1 mouse cellular context compared by ENCODE assay signal in the genomic region with DNA sequence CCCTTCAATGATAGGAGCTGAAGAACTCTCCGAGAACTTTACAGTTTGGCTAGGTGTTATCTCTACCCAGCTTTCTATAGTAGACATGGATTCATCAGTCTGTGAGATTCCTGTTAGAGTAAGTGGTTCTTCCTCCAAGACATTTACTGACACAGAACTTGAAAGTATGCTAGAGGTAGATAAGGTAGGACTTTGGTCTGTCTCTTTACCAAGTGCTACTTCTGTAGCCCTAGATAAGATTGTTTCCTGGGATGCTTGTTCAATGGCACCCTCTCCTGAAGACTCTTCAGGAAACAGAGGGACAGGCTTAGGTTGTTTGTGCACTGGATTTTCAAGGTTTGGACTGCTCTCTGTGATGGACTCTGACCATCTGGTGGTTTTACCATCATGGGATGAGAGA.
TF ChIP-seq lines count a peak whose summit lies in the region.

No protein-coding gene starts in this region.

TF ChIP-seq in MEL, 35 proteins besides CTCF, POLR2A, EP300 and RAD21:
- no peak for TF ChIP-seq ZMIZ1 (IDR thresholded peaks at IDR 0.05; ENCODE audit: low read depth, low read length)
- peak; percentile 51; the same call in 1 of the 2 replicates for TF ChIP-seq TCF12 (IDR thresholded peaks at IDR 0.05; ENCODE audit: low read depth, low read length)
- TF ChIP-seq BHLHE40 (IDR thresholded peaks at IDR 0.05; ENCODE audit: borderline replicate concordance, low read depth, low read length), result no peak
- peak; percentile 47 for TF ChIP-seq TAL1 (IDR thresholded peaks at IDR 0.05; ENCODE audit: low read length)
- peak; percentile 71 for TF ChIP-seq GATA1 (IDR thresholded peaks at IDR 0.05; ENCODE audit: low read depth, low read length)
TF ChIP-seq in MEL: peak in this region for 3.
